23 mouse cellular contexts compared by ENCODE assay signal in the genomic region with DNA sequence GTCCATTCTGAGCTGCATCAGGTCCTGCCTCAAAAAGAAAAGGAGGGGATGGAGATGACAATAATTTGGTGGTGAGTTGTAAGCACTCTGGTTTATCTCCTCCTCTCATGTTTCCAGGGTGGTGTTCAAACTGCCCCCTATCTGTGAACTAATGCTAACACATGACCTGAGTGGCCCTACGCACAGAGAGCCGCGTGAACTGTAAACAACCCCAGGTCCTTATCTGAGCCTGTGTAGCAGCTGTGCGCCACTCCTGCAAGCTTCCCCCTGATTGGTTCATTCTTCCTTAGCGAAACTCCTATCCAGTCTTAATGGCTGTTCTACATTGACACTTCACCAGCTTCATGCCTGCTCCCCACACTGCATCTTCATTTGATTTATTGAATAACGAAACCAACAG. TPM values are rescaled to one million over a fixed set of nuclear protein-coding genes. Genes with fewer than 3 reads are reported as not detected.
"Had no signal": no experiment of that assay in that cellular context is flagged by ENCODE, and none has a peak within 500 bp of the region (broad histone marks: within the 10 kb centered on the region; RNA-seq: fewer than 3 reads in every experiment).

No protein-coding gene starts in this region.

- H3K9ac ChIP-seq: kidney, embryonic 15.5 days; liver, embryonic 13.5 days; midbrain, embryonic 13.5 days; neural tube, embryonic 13.5 days had no signal

- ATAC-seq: inflammation-experienced regulatory T-cells, adult 6 months; midbrain, embryonic 13.5 days; midbrain, embryonic 16.5 days had no signal

- H3K27ac ChIP-seq: kidney, embryonic 15.5 days; left cerebral cortex, adult 2 months; liver, embryonic 13.5 days; midbrain, embryonic 13.5 days; neural tube, embryonic 13.5 days had no signal

- H3K36me3 ChIP-seq: kidney, embryonic 15.5 days; liver, embryonic 13.5 days; midbrain, embryonic 13.5 days; neural tube, embryonic 13.5 days had no signal

- DNase-seq: kidney, adult 11 months; kidney, adult 8-10 months; kidney, postnatal 10 days; kidney, postnatal 36 days; layer of hippocampus, postnatal 36 days; liver, embryonic 13.5 days; lung, postnatal 4 days; retina, postnatal 1 day; right cerebral cortex, postnatal 25 days; spleen, adult 18-20 months; thymus, adult 2 months; thymus, postnatal 25 days had no signal

- H3K4me3 ChIP-seq: kidney, embryonic 15.5 days; left cerebral cortex, adult 2 months; liver, embryonic 13.5 days; midbrain, embryonic 13.5 days; myocyte; neural tube, embryonic 13.5 days had no signal

- H3K4me2 ChIP-seq: kidney, embryonic 15.5 days; liver, embryonic 13.5 days; midbrain, embryonic 13.5 days; neural tube, embryonic 13.5 days had no signal

- H3K9me3 ChIP-seq: kidney, embryonic 15.5 days; liver, embryonic 13.5 days; midbrain, embryonic 13.5 days; neural tube, embryonic 13.5 days had no signal

- H3K4me1 ChIP-seq: kidney, embryonic 15.5 days; liver, embryonic 13.5 days; midbrain, embryonic 13.5 days; neural tube, embryonic 13.5 days had no signal

- H3K27me3 ChIP-seq: liver, embryonic 13.5 days; midbrain, embryonic 13.5 days had no signal

RNA-seq across cellular contexts. Expression of a gene that starts 7.5 kb away (rescaled TPM):
- total RNA-seq: megakaryocyte progenitor cell, adult 5-6 weeks; megakaryocyte-erythroid progenitor cell, adult 5-6 weeks; monocyte, adult 5-6 weeks; neutrophil, adult 5-6 weeks had no signal
